Mouse (Mus musculus) ES-E14 (cell line): ENCODE measurements around the gene Shisa8.

ENCODE experiments used
- CHD2 ChIP-seq: IDR thresholded peaks from 2 replicates; pipeline ENCODE4 v1.6.1; 2014; ENCODE audit warnings: mild to moderate bottlenecking, low read depth, low read length, inconsistent platforms
- HCFC1 ChIP-seq: IDR thresholded peaks from 2 replicates; pipeline ENCODE4 v1.6.1; 2012; ENCODE audit warnings: low read length, inconsistent platforms, borderline replicate concordance; ENCODE audit not compliant: insufficient read depth
- MAFK ChIP-seq: IDR thresholded peaks from 2 replicates; pipeline ENCODE4 v1.6.1; 2014; ENCODE audit warnings: mild to moderate bottlenecking, low read depth, low read length, inconsistent platforms; ENCODE audit not compliant: insufficient read depth
- ZC3H11A ChIP-seq: IDR thresholded peaks from 2 replicates; pipeline ENCODE4 v1.6.1; 2012; ENCODE audit warnings: low read depth, mild to moderate bottlenecking, inconsistent platforms, low read length, borderline replicate concordance
- ZNF384 ChIP-seq: IDR thresholded peaks from 2 replicates; pipeline ENCODE4 v1.6.1; 2012; ENCODE audit warnings: low read depth, low read length, inconsistent platforms

DNA sequence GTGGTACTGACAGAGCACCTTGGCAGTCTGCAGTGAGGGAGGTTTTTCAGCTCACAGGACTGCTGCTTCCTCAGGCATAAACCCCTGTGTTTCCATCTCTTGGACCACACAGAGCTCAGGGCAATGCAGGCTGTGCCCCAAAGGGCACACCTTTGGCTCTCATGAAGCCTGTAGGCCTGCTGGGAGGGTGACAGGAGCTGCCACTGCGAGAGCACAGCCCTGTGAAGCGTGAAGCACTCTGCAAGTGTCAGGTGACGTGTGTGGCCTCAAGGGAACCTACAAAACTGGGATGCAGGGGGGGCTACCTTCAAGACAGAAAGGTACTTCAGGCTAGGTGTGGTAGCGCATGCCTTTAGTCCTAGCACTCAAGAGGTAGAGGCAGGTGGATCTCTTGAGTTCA, 20.0 kb upstream of the Shisa8 start:
- TF ChIP-seq ZNF384 (no peak), CHD2 (no peak), ZC3H11A (no peak), HCFC1 (no peak), MAFK (no peak)
